Mouse (Mus musculus) monocyte, adult 5-6 weeks (primary cell): ENCODE measurements around the gene Gnb1. TPM values are rescaled to one million over a fixed set of nuclear protein-coding genes. Genes with fewer than 3 reads are reported as not detected.

Experiments used
- ATAC-seq: fragments of 153-309, 156-312 bp; replicated peaks from 2 replicates; pipeline ENCODE4 v1.8.0; 2017; ENCODE audit warnings: mild to moderate bottlenecking; ENCODE audit not compliant: low TSS enrichment, insufficient number of reproducible peaks, severe bottlenecking, poor library complexity, low FRiP score
- total RNA-seq: library from RNA; stranded (forward); fragments of 200-1000, 200-491, 200-594 nt; gene quantifications from 3 replicates; pipeline ENCODE4 v1.2.3, GENCODE M21; 2017

The Gnb1 gene
- total RNA-seq, 1 experiment from 2014 or later, result 199 TPM

GRCm38 (mm10) chr4:155599901-155600825, 109.0 kb downstream of the Gnb1 start:
- ATAC-seq, result no peak

- peak; percentile 94 for ATAC-seq
Observed at GRCm38 (mm10) chr4:155601091-155601996, 110.2 kb downstream of the Gnb1 start, which contains the start of gene Slc35e2. TSS of gene Slc35e2 (plus strand) at chr4:155601416.

GRCm38 (mm10) chr4:155601997-155602456, 110.9 kb downstream of the Gnb1 start:
- ATAC-seq, result no peak

GRCm38 (mm10) chr4:155602753-155603152, 111.6 kb downstream of the Gnb1 start:
- ATAC-seq, result no peak

- ATAC-seq, result no peak
Observed at GRCm38 (mm10) chr4:155603801-155604200, 112.6 kb downstream of the Gnb1 start.

- no peak for ATAC-seq
Observed at GRCm38 (mm10) chr4:155605132-155605531, 114.0 kb downstream of the Gnb1 start.

GRCm38 (mm10) chr4:155606825-155607224, 115.7 kb downstream of the Gnb1 start:
- ATAC-seq, result no peak

Other genes starting within 250 kb of the Gnb1 start
- gene Faap20, start 241.6 kb upstream of the Gnb1 start, total RNA-seq, result 15.4 to 17.5 TPM (median 17.0 TPM) in 3 replicates
- gene Prkcz, start 130.0 kb upstream of the Gnb1 start, total RNA-seq, result 0.78 to 2.3 TPM in 2 of 3 replicates, not detected in the other
- gene Gabrd, start 93.2 kb upstream of the Gnb1 start, total RNA-seq, result 1.1 TPM in 1 of 3 replicates, not detected in the others
- 0.64 to 2.0 TPM (median 1.7 TPM) in 3 replicates for gene Cfap74, start 82.2 kb upstream of the Gnb1 start, total RNA-seq
- gene Tmem52, start 22.2 kb upstream of the Gnb1 start, total RNA-seq, result not detected in 3 replicates
- 392 to 513 TPM (median 506 TPM) in 3 replicates for gene Nadk, start 71.0 kb downstream of the Gnb1 start, total RNA-seq
- 6.5 to 13.6 TPM (median 9.2 TPM) in 3 replicates for gene Slc35e2, start 110.1 kb downstream of the Gnb1 start, total RNA-seq
- gene Cdk11b, start 133.5 kb downstream of the Gnb1 start, total RNA-seq, result 145 to 205 TPM (median 169 TPM) in 3 replicates
- not detected in 3 replicates for gene Gm10563, start 154.0 kb downstream of the Gnb1 start, total RNA-seq
- gene Mmp23, start 162.0 kb downstream of the Gnb1 start, total RNA-seq, result not detected in 3 replicates
- gene Mib2, start 177.8 kb downstream of the Gnb1 start, total RNA-seq, result 14.3 to 35.4 TPM (median 16.5 TPM) in 3 replicates
- gene Fndc10, start 203.0 kb downstream of the Gnb1 start, total RNA-seq, result 0.21 to 0.68 TPM (median 0.48 TPM) in 3 replicates
- gene Ssu72, start 213.4 kb downstream of the Gnb1 start, total RNA-seq, result 131 to 171 TPM (median 143 TPM) in 3 replicates
- 0.10 to 0.86 TPM in 2 of 3 replicates, not detected in the other for gene Tmem240, start 243.4 kb downstream of the Gnb1 start, total RNA-seq